Comparison of ENCODE assay signal across 8 mouse cellular contexts in genomic region chr6:83441259-83442061, GRCm38 (mm10). TPM values are rescaled to one million over a fixed set of nuclear protein-coding genes. Genes with fewer than 3 reads are reported as not detected.
DNase-seq lines count a peak whose midpoint lies in the region; ATAC-seq lines count a peak whose summit lies in the region.

No protein-coding gene starts in this region.

- peak; percentile 74 for ATAC-seq in activated CD4-positive, CD25-positive, alpha-beta regulatory T cell, adult 4 months
- ATAC-seq in common myeloid progenitor, adult 5-6 weeks (replicated peaks; ENCODE audit: low read depth, poor library complexity, severe bottlenecking): peak; percentile 80
- ATAC-seq in hindbrain, embryonic 15.5 days (ENCODE audit: low FRiP score, low read depth): peak; percentile 89

- H3K4me3 ChIP-seq in hindbrain, embryonic 15.5 days: peak overlapping the region; percentile 74

- H3K36me3 ChIP-seq in hindbrain, embryonic 15.5 days: no peaks in the 10 kb centered on the region

- H3K27ac ChIP-seq in hindbrain, embryonic 15.5 days (replicated peaks): peak overlapping the region; percentile 96

- no peaks in the 10 kb centered on the region for H3K27me3 ChIP-seq in hindbrain, embryonic 15.5 days

- peak overlapping the region; percentile 85 for H3K9ac ChIP-seq in hindbrain, embryonic 15.5 days

- H3K4me2 ChIP-seq in hindbrain, embryonic 15.5 days: peak overlapping the region; percentile 74

- under 1% methylated on average over 48 of the region's 48 CpGs for WGBS in hindbrain, embryonic 15.5 days

- peaks cover 81% of the 10 kb centered on the region for H3K4me1 ChIP-seq in hindbrain, embryonic 15.5 days (replicated peaks)

- no peaks in the 10 kb centered on the region for H3K9me3 ChIP-seq in hindbrain, embryonic 15.5 days

- peak; percentile 89 for DNase-seq in gastrocnemius, adult 18-20 months (ENCODE audit: low spot score)
- DNase-seq in left cerebral cortex, adult 11 months (ENCODE audit: low spot score): peak; percentile 85
- peak; percentile 91 for DNase-seq in lung, postnatal 36 days
- peak; percentile 86 for DNase-seq in retina, embryonic 14.5 days (ENCODE audit: low spot score)
- DNase-seq in thymus, postnatal 25 days: peak; percentile 84

RNA-seq across cellular contexts. Expression of gene Tet3, which starts 17.4 kb away (rescaled TPM):
- 10 to 100 TPM; 17.2 to 23.9 TPM for polyA plus RNA-seq in activated CD4-positive, CD25-positive, alpha-beta regulatory T cell, adult 4 months (2017; shearing (Covaris generic))
- 17.6 and 24.2 TPM in 2 replicates for total RNA-seq in common myeloid progenitor, adult 5-6 weeks (2017)
- total RNA-seq in gastrocnemius, adult 18-20 months (2021): 10 to 100 TPM; 10.9 to 13.4 TPM
- 57.7 and 70.9 TPM in 2 replicates for polyA plus RNA-seq in hindbrain, embryonic 15.5 days (2015; fragmentation: Nextera tagmentation; extraction: Ambion mirVana)

Comparison
In these comparisons a context has a peak if more than half of its experiments do, and no peak if none do; other contexts are left out.
1. Peak in every context shown above with its lines: DNase-seq, ATAC-seq, H3K4me3 ChIP-seq and H3K27ac ChIP-seq.